Mouse (Mus musculus) brain, embryonic 14.5 days (tissue): ENCODE measurements around the gene Rps7.

Experiments used
- CTCF ChIP-seq: fragments of 200-500 bp; IDR thresholded peaks from 2 replicates; pipeline ENCODE4 v1.5.1; 2012; ENCODE audit warnings: inconsistent platforms, mild to moderate bottlenecking, moderate library complexity, borderline replicate concordance; ENCODE audit not compliant: insufficient read depth, insufficient read length; ENCODE audit errors: extremely low read depth
- POLR2A ChIP-seq: fragments of 200-500 bp; IDR thresholded peaks from 2 replicates; pipeline ENCODE4 v1.6.1; 2012; ENCODE audit warnings: mild to moderate bottlenecking, inconsistent platforms, borderline replicate concordance; ENCODE audit not compliant: poor library complexity, insufficient read depth, insufficient read length, severe bottlenecking; ENCODE audit errors: extremely low read depth

- no peak for TF ChIP-seq CTCF
- TF ChIP-seq POLR2A = no peak
Observed at GRCm38 (mm10) chr12:28666734-28667133, 31.0 kb upstream of the Rps7 start.
